Mouse (Mus musculus) MEL (cell line): ENCODE measurements around the gene Olfr195.

Experiments
- CHD2 ChIP-seq: IDR thresholded peaks from 2 replicates; pipeline ENCODE4 v1.6.1; 2011; ENCODE audit warnings: low read length, improper control_type of control experiment
- CTCF ChIP-seq, 3 experiments: IDR thresholded peaks in 2 of 3; conservative IDR thresholded peaks in 1 of 3; 2 replicates each; pipeline ENCODE4 v1.5.1; 2011 to 2012; ENCODE audit warnings: low read length in 3 of 3, low read depth in 2 of 3, mild to moderate bottlenecking in 2 of 3, improper control_type of control experiment in 1 of 3, inconsistent platforms in 1 of 3, mixed read lengths in 1 of 3, moderate library complexity in 1 of 3; ENCODE audit not compliant: control insufficient read depth in 1 of 3, insufficient read depth in 1 of 3, poor library complexity in 1 of 3, severe bottlenecking in 1 of 3
- EP300 ChIP-seq, 2 experiments: IDR thresholded peaks; 2 replicates each; pipeline ENCODE4 v1.6.1; 2011; ENCODE audit warnings: improper control_type of control experiment in 2 of 2, low read length in 2 of 2, low read depth in 1 of 2, mild to moderate bottlenecking in 1 of 2
- GATA1 ChIP-seq: IDR thresholded peaks from 2 replicates; pipeline ENCODE4 v1.6.1; 2011; ENCODE audit warnings: low read depth, low read length, improper control_type of control experiment
- KAT2A ChIP-seq: conservative IDR thresholded peaks from 2 replicates; pipeline ENCODE4 v1.6.1; 2012; ENCODE audit warnings: low read depth, low read length, improper control_type of control experiment, inconsistent platforms
- MYB ChIP-seq: IDR thresholded peaks from 2 replicates; pipeline ENCODE4 v1.6.1; 2011; ENCODE audit warnings: mild to moderate bottlenecking, low read depth, low read length, improper control_type of control experiment
- MYC ChIP-seq: IDR thresholded peaks from 2 replicates; pipeline ENCODE4 v1.6.1; 2011; ENCODE audit warnings: low read depth, mild to moderate bottlenecking, low read length, improper control_type of control experiment, moderate library complexity
- POLR2A ChIP-seq, 2 experiments: IDR thresholded peaks; 2 replicates each; pipeline ENCODE4 v1.6.1; 2011 to 2012; ENCODE audit warnings: low read length in 2 of 2, mild to moderate bottlenecking in 2 of 2, control low read depth in 1 of 2, improper control_type of control experiment in 1 of 2, low read depth in 1 of 2, moderate library complexity in 1 of 2; ENCODE audit not compliant: control insufficient read depth in 1 of 2, insufficient read depth in 1 of 2, poor library complexity in 1 of 2
- POLR2AphosphoS5 ChIP-seq: IDR thresholded peaks from 2 replicates; pipeline ENCODE4 v1.6.1; 2012; ENCODE audit warnings: low read depth, borderline replicate concordance, mild to moderate bottlenecking, inconsistent platforms, low read length, moderate library complexity, mixed read lengths
- SMC3 ChIP-seq: IDR thresholded peaks from 2 replicates; pipeline ENCODE4 v1.6.1; 2011; ENCODE audit warnings: low read depth, low read length, improper control_type of control experiment
- TAL1 ChIP-seq: IDR thresholded peaks from 2 replicates; pipeline ENCODE4 v1.6.1; 2012; ENCODE audit warnings: mild to moderate bottlenecking, inconsistent platforms, low read length, moderate library complexity, mixed read lengths
- UBTF ChIP-seq: IDR thresholded peaks from 2 replicates; pipeline ENCODE4 v1.6.1; 2012; ENCODE audit warnings: low read depth, mild to moderate bottlenecking, inconsistent platforms, low read length, improper control_type of control experiment, moderate library complexity, borderline replicate concordance; ENCODE audit not compliant: insufficient read depth
- USF1 ChIP-seq: IDR thresholded peaks from 2 replicates; pipeline ENCODE4 v1.6.1; 2014; ENCODE audit warnings: low read depth, mild to moderate bottlenecking, inconsistent platforms, low read length, improper control_type of control experiment, moderate library complexity
- ZC3H11A ChIP-seq: IDR thresholded peaks from 2 replicates; pipeline ENCODE4 v1.6.1; 2012; ENCODE audit warnings: low read depth, mild to moderate bottlenecking, inconsistent platforms, low read length, improper control_type of control experiment

DNA sequence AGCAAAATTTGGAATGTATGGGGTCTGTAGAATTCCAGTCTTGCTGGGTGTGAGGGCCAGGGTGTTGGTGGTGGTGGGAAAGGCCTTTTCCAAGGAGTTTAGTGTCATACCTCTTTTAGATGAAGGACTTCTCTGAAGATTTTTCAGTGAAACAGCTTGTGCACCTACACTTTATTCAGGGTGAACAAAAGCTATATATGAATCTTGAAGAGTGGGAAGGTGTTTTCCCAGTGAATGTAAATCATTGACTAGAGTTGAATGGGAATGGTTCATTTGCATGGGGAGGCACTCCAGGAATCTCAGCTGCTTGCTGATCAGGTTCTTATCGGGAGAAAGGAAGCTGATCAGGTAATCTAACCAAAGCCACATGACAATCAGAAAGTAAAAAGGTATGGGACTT lies 16.1 kb upstream of the Olfr195 start:
- no peak for TF ChIP-seq CTCF (IDR thresholded peaks at IDR 0.05 in 2 of 3, conservative IDR thresholded peaks at IDR 0.05 in 1 of 3; ENCODE audit: control insufficient read depth in 1 of 3, insufficient read depth in 1 of 3, low read depth in 2 of 3, low read length in 3 of 3, poor library complexity in 1 of 3, severe bottlenecking in 1 of 3)
- no peak for TF ChIP-seq MYC
- no peak for TF ChIP-seq GATA1
- no peak for TF ChIP-seq POLR2A (IDR thresholded peaks at IDR 0.05; ENCODE audit: control insufficient read depth in 1 of 2, insufficient read depth in 1 of 2, low read depth in 1 of 2, low read length in 2 of 2, poor library complexity in 1 of 2)
- no peak for TF ChIP-seq USF1
- no peak for TF ChIP-seq SMC3
- TF ChIP-seq CHD2: no peak
- TF ChIP-seq POLR2AphosphoS5: no peak
- no peak for TF ChIP-seq MYB
- TF ChIP-seq KAT2A: no peak
- TF ChIP-seq TAL1: no peak
- TF ChIP-seq EP300 (IDR thresholded peaks at IDR 0.05; ENCODE audit: low read depth in 1 of 2, low read length in 2 of 2): no peak
- no peak for TF ChIP-seq ZC3H11A
- no peak for TF ChIP-seq UBTF
